Mouse (Mus musculus) gastrocnemius, postnatal 10 days (tissue): ENCODE results near the gene Shroom2. TPM values are rescaled to one million over a fixed set of nuclear protein-coding genes. Genes with fewer than 3 reads are reported as not detected.

ENCODE experiments used
- total RNA-seq, 2 experiments: library from RNA; stranded (reverse); gene quantifications; 2 replicates each; pipeline ENCODE4 v1.2.3; 2021

Gene Shroom2
- total RNA-seq, 2 experiments from 2014 or later: 4.9 to 6.1 TPM

Other genes starting within 250 kb of the Shroom2 start
- gene Cldn34a, start 206.1 kb downstream of the Shroom2 start, total RNA-seq: not detected
- not detected for gene Gpr143, start 12.5 kb upstream of the Shroom2 start, total RNA-seq
- under 1 TPM; 0.14 to 0.29 TPM for gene Usp51, start 237.0 kb upstream of the Shroom2 start, total RNA-seq